Mouse (Mus musculus) lung, postnatal 0 days (tissue): ENCODE data around the gene Zfp398.

Experiments
- CTCF ChIP-seq: IDR thresholded peaks from 2 replicates; pipeline ENCODE4 v1.5.1; 2016; ENCODE audit warnings: antibody characterized with exemption, mild to moderate bottlenecking
- EP300 ChIP-seq: IDR thresholded peaks from 2 replicates; pipeline ENCODE4 v1.6.1; 2016; ENCODE audit warnings: antibody characterized with exemption, mild to moderate bottlenecking, control low read depth

DNA sequence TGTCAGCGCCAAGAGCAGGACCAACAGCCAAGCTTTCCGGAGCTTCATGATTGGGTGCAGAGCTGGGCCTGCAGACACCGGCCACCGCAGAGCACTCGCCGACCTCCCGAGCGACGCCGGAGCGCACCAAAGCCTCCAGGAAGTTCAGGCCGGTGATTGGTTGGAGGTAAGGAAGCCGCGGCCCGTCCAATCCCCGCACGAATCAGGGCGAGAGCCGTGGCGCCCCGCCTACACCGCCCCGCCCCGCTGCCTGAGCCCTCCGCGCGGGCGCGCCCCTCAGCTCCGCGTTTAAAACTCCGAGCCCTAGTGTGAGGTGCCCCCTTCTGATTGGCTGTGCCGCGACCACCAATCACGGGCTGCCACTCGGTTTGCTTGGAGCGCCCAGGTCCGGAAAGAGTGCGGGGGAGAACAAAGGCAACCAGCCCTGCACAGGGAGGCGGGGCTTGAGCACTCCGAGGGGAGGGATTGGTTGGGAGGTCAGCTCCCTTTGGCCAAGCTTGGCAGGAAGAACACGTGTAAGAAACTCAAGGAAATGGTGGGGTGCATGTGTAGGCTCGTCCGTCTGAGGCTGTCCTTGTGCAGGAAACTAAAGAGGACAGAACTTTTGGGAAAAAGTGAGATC, 22.1 kb upstream of the Zfp398 start, which contains the start of gene Pdia4:
- TF ChIP-seq CTCF (no peak), EP300 (no peak)
